Mouse (Mus musculus) midbrain, embryonic 16.5 days (tissue): ENCODE data around the gene Ppp3ca. TPM values are rescaled to one million over a fixed set of nuclear protein-coding genes. Genes with fewer than 3 reads are reported as not detected.

ENCODE experiments used
- ATAC-seq: fragments of 200-750 bp; cut with Nextera tagmentation; 2 replicates; pipeline ENCODE4 v1.8.0; 2017; ENCODE audit warnings: moderate TSS enrichment
- H3K27ac ChIP-seq: fragments of 300-500 bp; sonication (generic); 2 replicates; pipeline ENCODE4 v1.5.1; 2014; ENCODE audit warnings: mild to moderate bottlenecking, low read length, mixed read lengths
- H3K27me3 ChIP-seq: fragments of 300-500 bp; sonication (generic); 2 replicates; pipeline ENCODE4 v1.6.1; 2014; ENCODE audit warnings: low read depth, low read length, mixed read lengths; ENCODE audit not compliant: control insufficient read depth, insufficient read depth
- H3K36me3 ChIP-seq: fragments of 300-500 bp; sonication (generic); 2 replicates; pipeline ENCODE4 v1.6.1; 2014; ENCODE audit warnings: mild to moderate bottlenecking, low read length, moderate library complexity, mixed read lengths; ENCODE audit not compliant: control insufficient read depth, insufficient read depth
- H3K4me1 ChIP-seq: fragments of 300-500 bp; sonication (generic); 2 replicates; pipeline ENCODE4 v1.6.1; 2014; ENCODE audit warnings: mild to moderate bottlenecking, low read length, mixed read lengths; ENCODE audit not compliant: control insufficient read depth, insufficient read depth
- H3K4me2 ChIP-seq: fragments of 300-500 bp; sonication (generic); 2 replicates; pipeline ENCODE4 v1.6.1; 2014; ENCODE audit warnings: mild to moderate bottlenecking, low read length, mixed read lengths
- H3K4me3 ChIP-seq: fragments of 300-500 bp; sonication (generic); 2 replicates; pipeline ENCODE4 v1.5.1; 2014; ENCODE audit warnings: low read depth, mild to moderate bottlenecking, low read length, moderate library complexity, mixed read lengths
- H3K9ac ChIP-seq: fragments of 300-500 bp; sonication (generic); 2 replicates; pipeline ENCODE4 v1.6.1; 2014; ENCODE audit warnings: low read depth, low read length, mixed read lengths
- H3K9me3 ChIP-seq: fragments of 300-500 bp; sonication (generic); replicated peaks from 2 replicates; pipeline ENCODE4 v1.6.1; 2014; ENCODE audit warnings: mild to moderate bottlenecking, low read length, mixed read lengths; ENCODE audit not compliant: control insufficient read depth, poor library complexity, severe bottlenecking
- WGBS: fragments of 180-500 bp; shearing (Covaris S2); extraction: QIAGEN DNeasy Blood & Tissue Kit; methylation state at CpG from one replicate; pipeline ENCODE4 v1.1.7; 2014; 5-methylcytosine and 5-hydroxymethylcytosine counted together
- polyA plus RNA-seq: library from polyadenylated mRNA; unstranded; fragments of >200 nt; fragmentation: Nextera tagmentation; extraction: Ambion mirVana; gene quantifications from 2 replicates; pipeline ENCODE4 v1.2.1, GENCODE M21; 2015

The Ppp3ca gene
- polyA plus RNA-seq, 1 experiment from 2014 or later = 146 TPM

DNA sequence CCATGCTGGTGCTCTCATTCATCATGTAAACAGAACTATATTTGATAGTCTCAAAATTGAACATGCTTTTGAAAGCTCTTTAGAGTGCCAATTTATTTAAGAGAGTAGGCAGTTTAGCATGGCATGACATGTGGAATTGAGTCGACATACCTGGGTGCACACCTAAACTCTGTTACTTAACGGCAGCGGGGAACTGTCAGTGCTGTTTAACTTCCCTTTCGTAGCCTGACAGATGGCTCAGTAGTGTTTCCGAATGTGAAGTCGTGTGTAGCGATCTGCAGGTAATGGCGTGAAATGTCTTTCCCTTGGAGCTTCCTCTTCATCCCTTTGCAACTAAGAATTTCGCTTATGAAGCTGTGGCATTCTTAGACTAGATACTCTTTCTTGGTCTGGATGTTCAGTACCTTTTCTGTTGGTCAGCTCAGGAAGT is 107.9 kb downstream of the Ppp3ca start:
- H3K27ac ChIP-seq = no peak overlapping the region
- no peak overlapping the region for H3K4me3 ChIP-seq
- H3K4me2 ChIP-seq = no peak overlapping the region
- no peaks in the 10 kb centered on the region for H3K27me3 ChIP-seq
- no peak for ATAC-seq
- H3K36me3 ChIP-seq = no peaks in the 10 kb centered on the region
- no peaks in the 10 kb centered on the region for H3K9me3 ChIP-seq
- H3K4me1 ChIP-seq = peaks cover 6% of the 10 kb centered on the region
- WGBS = 86% methylated on average over 9 of the region's 9 CpGs
- H3K9ac ChIP-seq = no peak overlapping the region

GRCm38 (mm10) chr3:136780321-136780720 is 110.4 kb downstream of the Ppp3ca start:
- no peak overlapping the region for H3K9ac ChIP-seq
- ATAC-seq = no peak
- H3K27ac ChIP-seq = no peak overlapping the region
- no peaks in the 10 kb centered on the region for H3K36me3 ChIP-seq
- H3K4me3 ChIP-seq = no peak overlapping the region
- peaks cover 6% of the 10 kb centered on the region for H3K4me1 ChIP-seq
- no peak overlapping the region for H3K4me2 ChIP-seq
- H3K27me3 ChIP-seq = no peaks in the 10 kb centered on the region
- H3K9me3 ChIP-seq = no peaks in the 10 kb centered on the region
- WGBS = 95% methylated on average over 3 of the region's 3 CpGs

GRCm38 (mm10) chr3:136782058-136782457 is 112.1 kb downstream of the Ppp3ca start:
- H3K36me3 ChIP-seq = no peaks in the 10 kb centered on the region
- H3K4me3 ChIP-seq = no peak overlapping the region
- H3K4me1 ChIP-seq = peaks cover 6% of the 10 kb centered on the region
- H3K27ac ChIP-seq = no peak overlapping the region
- no peaks in the 10 kb centered on the region for H3K27me3 ChIP-seq
- H3K9me3 ChIP-seq = no peaks in the 10 kb centered on the region
- H3K4me2 ChIP-seq = no peak overlapping the region
- no peak for ATAC-seq
- no peak overlapping the region for H3K9ac ChIP-seq

DNA sequence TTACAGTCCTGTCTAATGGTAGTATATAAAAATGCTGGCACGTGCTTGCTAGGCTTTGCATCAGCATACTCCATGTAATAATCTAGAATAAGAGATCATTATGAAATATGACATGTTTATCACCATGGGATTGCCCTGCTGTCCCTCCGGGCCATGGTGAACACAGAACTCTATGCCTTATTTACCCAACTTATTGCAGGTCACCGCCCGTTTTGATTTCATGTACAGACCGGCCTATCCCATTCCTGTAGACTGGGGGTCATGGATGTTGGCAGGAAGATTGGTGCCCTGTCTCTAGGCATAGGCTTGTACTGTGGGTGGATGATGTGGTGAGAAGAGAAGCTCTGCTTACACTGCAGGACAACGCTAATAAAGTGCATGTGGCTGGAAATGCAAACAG is 115.8 kb downstream of the Ppp3ca start:
- Histone ChIP-seq H3K9me3 (no peaks in the 10 kb centered on the region), H3K4me1 (peaks cover 7% of the 10 kb centered on the region), H3K36me3 (no peaks in the 10 kb centered on the region), H3K27ac (no peak overlapping the region), H3K4me3 (no peak overlapping the region), H3K4me2 (no peak overlapping the region), H3K27me3 (no peaks in the 10 kb centered on the region), H3K9ac (no peak overlapping the region)
- no peak for ATAC-seq
- WGBS = 94% methylated on average over 6 of the region's 6 CpGs

DNA sequence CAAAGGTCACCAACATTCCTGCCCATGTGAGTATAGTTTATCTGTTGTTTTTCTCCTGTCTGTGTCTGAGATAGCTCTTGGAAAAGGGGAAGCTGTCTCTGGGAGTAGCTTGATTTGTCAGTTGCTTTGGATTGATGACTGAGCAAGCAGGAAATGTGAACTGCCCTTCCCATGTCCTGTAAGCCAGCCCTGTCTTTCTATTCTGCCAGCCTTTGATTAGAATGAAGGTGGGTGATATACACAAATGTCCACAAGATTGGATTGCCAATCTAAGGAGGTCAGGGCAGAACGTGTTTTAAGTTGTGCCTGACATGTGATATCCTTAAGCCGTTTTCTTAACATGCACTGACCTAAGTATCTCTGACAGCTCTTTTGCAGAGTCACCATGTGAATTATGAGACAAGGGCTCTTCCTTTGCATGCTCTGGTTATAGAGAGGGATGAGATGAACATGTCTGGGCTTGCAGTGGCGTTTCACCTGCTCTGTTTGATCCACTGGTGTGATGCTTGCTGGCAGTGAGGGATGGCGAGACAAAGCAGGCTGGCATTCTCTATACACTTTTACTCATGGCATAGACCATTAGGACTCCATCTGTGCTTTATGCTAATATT is 120.4 kb downstream of the Ppp3ca start:
- no peak overlapping the region for H3K4me3 ChIP-seq
- no peaks in the 10 kb centered on the region for H3K27me3 ChIP-seq
- H3K9me3 ChIP-seq = no peaks in the 10 kb centered on the region
- no peaks in the 10 kb centered on the region for H3K36me3 ChIP-seq
- 54% methylated on average over 4 of the region's 4 CpGs for WGBS
- peaks cover 15% of the 10 kb centered on the region for H3K4me1 ChIP-seq
- no peak for ATAC-seq
- H3K27ac ChIP-seq = 0 out of 2 replicates have a peak overlapping the region, but pooled peaks have one; percentile 4
- no peak overlapping the region for H3K4me2 ChIP-seq
- no peak overlapping the region for H3K9ac ChIP-seq

- Histone ChIP-seq H3K4me1 (peaks cover 15% of the 10 kb centered on the region), H3K27ac (no peak overlapping the region), H3K9ac (no peak overlapping the region), H3K27me3 (no peaks in the 10 kb centered on the region), H3K36me3 (no peaks in the 10 kb centered on the region), H3K4me2 (no peak overlapping the region), H3K9me3 (no peaks in the 10 kb centered on the region), H3K4me3 (no peak overlapping the region)
- WGBS = 81% methylated on average over 5 of the region's 5 CpGs
- ATAC-seq = no peak
These were observed 121.5 kb downstream of the Ppp3ca start for GRCm38 (mm10) chr3:136791404-136791803.

DNA sequence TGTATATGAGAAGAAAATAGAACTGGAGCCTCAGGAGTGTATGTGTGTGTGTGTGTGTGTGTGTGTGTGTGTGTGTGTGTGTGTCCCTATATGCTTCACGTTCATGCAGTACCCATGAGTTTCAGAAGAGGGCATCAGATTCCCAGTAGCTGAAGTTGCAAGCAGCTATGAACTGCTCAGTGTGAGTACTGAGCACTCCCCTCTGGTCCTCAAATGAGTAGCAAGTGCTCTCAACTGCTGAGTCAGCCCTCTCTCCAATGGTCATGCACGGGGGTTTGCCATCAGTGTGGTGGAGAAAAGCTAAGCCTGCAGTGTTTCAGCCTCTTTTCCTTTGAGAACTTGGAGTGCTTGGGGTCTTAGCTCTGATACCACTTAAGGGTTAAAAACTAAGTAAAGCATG is 122.0 kb downstream of the Ppp3ca start:
- 94% methylated on average over 2 of the region's 2 CpGs for WGBS
- no peaks in the 10 kb centered on the region for H3K36me3 ChIP-seq
- no peak for ATAC-seq
- no peak overlapping the region for H3K4me2 ChIP-seq
- H3K4me3 ChIP-seq = no peak overlapping the region
- H3K4me1 ChIP-seq = peaks cover 15% of the 10 kb centered on the region
- H3K9ac ChIP-seq = no peak overlapping the region
- no peaks in the 10 kb centered on the region for H3K27me3 ChIP-seq
- H3K9me3 ChIP-seq = no peaks in the 10 kb centered on the region
- H3K27ac ChIP-seq = no peak overlapping the region

- H3K4me2 ChIP-seq = no peak overlapping the region
- H3K4me3 ChIP-seq = no peak overlapping the region
- H3K27ac ChIP-seq = no peak overlapping the region
- H3K9ac ChIP-seq = no peak overlapping the region
- no peaks in the 10 kb centered on the region for H3K27me3 ChIP-seq
- no peaks in the 10 kb centered on the region for H3K9me3 ChIP-seq
- H3K4me1 ChIP-seq = peaks cover 15% of the 10 kb centered on the region
- H3K36me3 ChIP-seq = no peaks in the 10 kb centered on the region
- no peak for ATAC-seq
- 92% methylated on average over 2 of the region's 2 CpGs for WGBS
These were observed 123.5 kb downstream of the Ppp3ca start for GRCm38 (mm10) chr3:136793411-136793810.

DNA sequence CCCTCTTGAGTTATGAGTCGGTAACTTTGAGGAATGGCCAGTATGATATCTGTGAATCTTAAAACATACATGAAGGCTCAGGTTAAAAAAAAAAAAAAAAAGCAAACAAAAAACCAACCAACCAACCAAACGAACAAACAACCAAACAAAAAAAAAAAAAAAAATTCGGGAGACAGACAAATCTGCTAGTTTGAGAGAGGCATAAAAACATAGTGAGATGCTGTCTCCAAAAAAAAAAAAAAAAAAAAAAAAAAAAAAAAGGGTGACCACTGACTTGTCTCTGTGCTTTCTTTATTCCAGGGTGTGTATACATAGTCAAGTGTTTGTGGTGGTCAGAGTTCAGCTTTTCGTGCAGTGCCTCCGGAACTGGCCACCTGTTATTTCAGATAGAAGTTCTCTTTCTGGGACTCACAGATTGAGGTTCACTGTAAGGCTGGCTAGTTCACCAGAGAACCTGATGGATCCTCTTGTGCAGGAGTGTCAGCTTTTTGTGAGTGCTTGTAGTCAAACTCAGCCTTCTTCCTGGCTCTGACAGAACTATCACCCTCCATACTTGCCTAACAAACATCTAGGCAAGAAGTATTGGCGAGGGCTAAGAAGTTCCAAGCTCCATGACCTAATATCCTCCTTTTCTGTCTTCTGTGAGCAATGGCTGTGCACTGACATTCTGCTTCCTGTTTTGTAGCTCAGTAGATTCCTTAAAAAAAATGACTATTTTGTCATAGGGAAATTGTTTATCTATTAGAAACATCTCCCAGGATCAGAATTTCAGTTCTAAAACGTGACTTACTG is 124.7 kb downstream of the Ppp3ca start:
- 91% methylated on average over 7 of the region's 7 CpGs for WGBS
- H3K9ac ChIP-seq = no peak overlapping the region
- no peak for ATAC-seq

More for the DNA sequence above, 124.7 kb downstream of the Ppp3ca start:
- Histone ChIP-seq H3K4me2 (no peak overlapping the region), H3K36me3 (no peaks in the 10 kb centered on the region), H3K27ac (no peak overlapping the region), H3K4me1 (peaks cover 15% of the 10 kb centered on the region), H3K27me3 (no peaks in the 10 kb centered on the region), H3K9me3 (no peaks in the 10 kb centered on the region), H3K4me3 (no peak overlapping the region)
